Mouse (Mus musculus) forebrain, postnatal 0 days (tissue): ENCODE measurements around the gene 2510002D24Rik. TPM values are rescaled to one million over a fixed set of nuclear protein-coding genes. Genes with fewer than 3 reads are reported as not detected.

Source experiments
- ATAC-seq: fragments of 200-750 bp; cut with Nextera tagmentation; 2 replicates; pipeline ENCODE4 v1.8.0; 2017; ENCODE audit warnings: mild to moderate bottlenecking, moderate library complexity
- DNase-seq: peaks from one replicate; pipeline ENCODE4 v3.0.0-alpha.2; 2015
- H3K27ac ChIP-seq: fragments of 300-500 bp; sonication (generic); 2 replicates; pipeline ENCODE4 v1.5.1; 2014; ENCODE audit warnings: low read depth, mild to moderate bottlenecking, antibody characterized with exemption, low read length, moderate library complexity, mixed read lengths
- H3K27me3 ChIP-seq: fragments of 300-500 bp; sonication (generic); 2 replicates; pipeline ENCODE4 v1.6.1; 2014; ENCODE audit warnings: mild to moderate bottlenecking, low read length, mixed read lengths; ENCODE audit not compliant: insufficient read depth
- H3K36me3 ChIP-seq: fragments of 300-500 bp; sonication (generic); 2 replicates; pipeline ENCODE4 v1.6.1; 2014; ENCODE audit warnings: mild to moderate bottlenecking, moderate library complexity; ENCODE audit not compliant: insufficient read depth
- H3K4me1 ChIP-seq: fragments of 300-500 bp; sonication (generic); 2 replicates; pipeline ENCODE4 v1.6.1; 2014; ENCODE audit warnings: antibody characterized with exemption; ENCODE audit not compliant: insufficient read depth
- H3K4me2 ChIP-seq: fragments of 300-500 bp; sonication (generic); 2 replicates; pipeline ENCODE4 v1.6.1; 2014; ENCODE audit warnings: low read depth, mild to moderate bottlenecking, moderate library complexity
- H3K4me3 ChIP-seq: fragments of 300-500 bp; sonication (generic); 2 replicates; pipeline ENCODE4 v1.5.1; 2014; ENCODE audit warnings: low read depth, low read length, mixed read lengths
- H3K9ac ChIP-seq: fragments of 300-500 bp; sonication (generic); 2 replicates; pipeline ENCODE4 v1.6.1; 2014; ENCODE audit warnings: mild to moderate bottlenecking
- H3K9me3 ChIP-seq: fragments of 300-500 bp; sonication (generic); 2 replicates; pipeline ENCODE4 v1.6.1; 2016; ENCODE audit warnings: low read length
- CTCF ChIP-seq: sonication (generic); IDR thresholded peaks from 2 replicates; pipeline ENCODE4 v1.5.1; 2016; ENCODE audit warnings: antibody characterized with exemption, control low read depth, low read depth
- WGBS: fragments of 180-500 bp; shearing (Covaris S2); extraction: QIAGEN DNeasy Blood & Tissue Kit; methylation state at CpG from one replicate; pipeline ENCODE4 v1.1.7; 2014; 5-methylcytosine and 5-hydroxymethylcytosine counted together
- polyA plus RNA-seq: library from polyadenylated mRNA; unstranded; fragments of >200 nt; fragmentation: Nextera tagmentation; extraction: Ambion mirVana; gene quantifications from 2 replicates; pipeline ENCODE4 v1.2.1, GENCODE M21; 2015
- total RNA-seq: library from RNA; depleted of rRNA; stranded (reverse); fragments of >200 nt; gene quantifications from 2 replicates; pipeline ENCODE4 v1.2.3, GENCODE M21; 2014; rRNA removed

Gene 2510002D24Rik
- total and polyA plus RNA-seq, 2 experiments from 2014 or later, result 21.2 to 44.1 TPM

GRCm38 (mm10) chr16:18877386-18878090 is 41.2 kb downstream of the 2510002D24Rik start:
- ATAC-seq (peak; percentile 28), DNase-seq (no peak)
- H3K36me3 ChIP-seq, result peaks cover 14% of the 10 kb centered on the region
- WGBS, result under 1% methylated on average over 41 of the region's 43 CpGs
- peak overlapping the region; percentile 96 for H3K4me3 ChIP-seq
- TF ChIP-seq CTCF, result peak; percentile 68
- H3K4me1 ChIP-seq, result no peaks in the 10 kb centered on the region; the same call in 1 of the 2 replicates
- H3K9me3 ChIP-seq, result no peaks in the 10 kb centered on the region
- H3K27ac ChIP-seq, result peak overlapping the region; percentile 98
- H3K4me2 ChIP-seq, result peak overlapping the region; percentile 75
- no peaks in the 10 kb centered on the region for H3K27me3 ChIP-seq
- H3K9ac ChIP-seq, result peak overlapping the region; percentile 91

- peak overlapping the region; percentile 91 for H3K9ac ChIP-seq
- H3K27ac ChIP-seq, result peak overlapping the region; percentile 98
- peaks cover 8% of the 10 kb centered on the region; the same call in 1 of the 2 replicates for H3K36me3 ChIP-seq
- 21% methylated on average over 20 of the region's 20 CpGs for WGBS
- no peak; the same call in 1 of the 2 replicates for TF ChIP-seq CTCF
- H3K4me2 ChIP-seq, result peak overlapping the region; percentile 75
- peak overlapping the region; percentile 96 for H3K4me3 ChIP-seq
- H3K9me3 ChIP-seq, result no peaks in the 10 kb centered on the region
- ATAC-seq, result peak; percentile 5
- H3K27me3 ChIP-seq, result no peaks in the 10 kb centered on the region
- DNase-seq, result peak; percentile 76
- H3K4me1 ChIP-seq, result no peaks in the 10 kb centered on the region; the same call in 1 of the 2 replicates
These were observed 41.8 kb downstream of the 2510002D24Rik start for GRCm38 (mm10) chr16:18878091-18878720.

- no peaks in the 10 kb centered on the region; the same call in 1 of the 2 replicates for H3K4me1 ChIP-seq
- TF ChIP-seq CTCF, result no peak
- no peak overlapping the region for H3K9ac ChIP-seq
- H3K27me3 ChIP-seq, result no peaks in the 10 kb centered on the region
- DNase-seq (no peak), ATAC-seq (no peak)
- no peak overlapping the region for H3K4me2 ChIP-seq
- H3K27ac ChIP-seq, result no peak overlapping the region
- H3K4me3 ChIP-seq, result no peak overlapping the region
- 0 out of 2 replicates have a peak, but pooled peaks cover 7% of the 10 kb centered on the region for H3K36me3 ChIP-seq
- no peaks in the 10 kb centered on the region for H3K9me3 ChIP-seq
These were observed 47.7 kb downstream of the 2510002D24Rik start for GRCm38 (mm10) chr16:18884044-18884443.

Other genes with a start within 250 kb of the 2510002D24Rik start
- gene Tbx1, start 245.9 kb upstream of the 2510002D24Rik start, total RNA-seq, result 0.71 and 1.2 TPM in 2 replicates
- gene Tbx1, start 245.9 kb upstream of the 2510002D24Rik start, polyA plus RNA-seq, result 0.70 and 0.90 TPM in 2 replicates
- gene Gp1bb, start 214.2 kb upstream of the 2510002D24Rik start, total RNA-seq, result 34.1 and 34.2 TPM in 2 replicates
- 9.4 and 11.4 TPM in 2 replicates for gene Gp1bb, start 214.2 kb upstream of the 2510002D24Rik start, polyA plus RNA-seq
- 32.7 and 33.4 TPM in 2 replicates for gene Gm49601, start 210.2 kb upstream of the 2510002D24Rik start, total RNA-seq
- 3.6 and 4.9 TPM in 2 replicates for gene Gm49601, start 210.2 kb upstream of the 2510002D24Rik start, polyA plus RNA-seq
- gene Sept5, start 206.6 kb upstream of the 2510002D24Rik start, total RNA-seq, result 372 and 373 TPM in 2 replicates
- 265 and 267 TPM in 2 replicates for gene Sept5, start 206.6 kb upstream of the 2510002D24Rik start, polyA plus RNA-seq
- 153 and 182 TPM in 2 replicates for gene Cldn5, start 59.7 kb upstream of the 2510002D24Rik start, total RNA-seq
- 126 and 137 TPM in 2 replicates for gene Cldn5, start 59.7 kb upstream of the 2510002D24Rik start, polyA plus RNA-seq
- 70.3 and 73.9 TPM in 2 replicates for gene Ufd1, start 24.8 kb upstream of the 2510002D24Rik start, total RNA-seq
- gene Ufd1, start 24.8 kb upstream of the 2510002D24Rik start, polyA plus RNA-seq, result 124 and 134 TPM in 2 replicates
- 7.0 and 11.7 TPM in 2 replicates for gene Cdc45, start 24.6 kb upstream of the 2510002D24Rik start, total RNA-seq
- 5.5 and 6.4 TPM in 2 replicates for gene Cdc45, start 24.6 kb upstream of the 2510002D24Rik start, polyA plus RNA-seq
- not detected in 2 replicates for gene Gm28539, start within 50 bp of the 2510002D24Rik start, total RNA-seq
- not detected in 2 replicates for gene Gm28539, start within 50 bp of the 2510002D24Rik start, polyA plus RNA-seq
- gene Mrpl40, start 40.3 kb downstream of the 2510002D24Rik start, total RNA-seq, result 35.8 and 42.2 TPM in 2 replicates
- gene Mrpl40, start 40.3 kb downstream of the 2510002D24Rik start, polyA plus RNA-seq, result 75.8 and 77.0 TPM in 2 replicates
- 62.9 and 64.1 TPM in 2 replicates for gene Hira, start 40.5 kb downstream of the 2510002D24Rik start, total RNA-seq
- gene Hira, start 40.5 kb downstream of the 2510002D24Rik start, polyA plus RNA-seq, result 16.9 and 24.0 TPM in 2 replicates